Mouse (Mus musculus) liver, embryonic 14.5 days (tissue): ENCODE results near the gene Lrrfip2. TPM values are rescaled to one million over a fixed set of nuclear protein-coding genes. Genes with fewer than 3 reads are reported as not detected.

Experiments used
- ATAC-seq: fragments of 200-750 bp; cut with Nextera tagmentation; 2 replicates; pipeline ENCODE4 v1.8.0; 2017; ENCODE audit warnings: moderate number of reproducible peaks, mild to moderate bottlenecking, moderate library complexity; ENCODE audit not compliant: insufficient read depth
- DNase-seq, 3 experiments: peaks; one replicate each; pipeline ENCODE4 v3.0.0-alpha.2; 2012 to 2013; ENCODE audit warnings: low read depth in 3 of 3, low spot score in 3 of 3
- H3K27ac ChIP-seq: fragments of 300-500 bp; sonication (generic); 2 replicates; pipeline ENCODE4 v1.5.1; 2014; ENCODE audit warnings: moderate library complexity, mild to moderate bottlenecking, control low read depth, inconsistent platforms
- H3K27me3 ChIP-seq: fragments of 300-500 bp; sonication (generic); 2 replicates; pipeline ENCODE4 v1.6.1; 2014; ENCODE audit warnings: mild to moderate bottlenecking, low read length, moderate library complexity; ENCODE audit not compliant: control insufficient read depth, insufficient read depth
- H3K36me3 ChIP-seq: fragments of 300-500 bp; sonication (generic); replicated peaks from 2 replicates; pipeline ENCODE4 v1.6.1; 2014; ENCODE audit warnings: low read depth; ENCODE audit not compliant: control insufficient read depth, insufficient read depth
- H3K4me1 ChIP-seq, 2 experiments: fragments of 200-500 bp in 1 of 2; fragments of 300-500 bp in 1 of 2; sonication (generic) in 1 of 2; replicated peaks; 2 replicates each; pipeline ENCODE4 v1.6.1; 2012 to 2014; ENCODE audit warnings: antibody characterized with exemption in 1 of 2, inconsistent platforms in 1 of 2, low read length in 1 of 2; ENCODE audit not compliant: control insufficient read depth in 2 of 2, insufficient read depth in 2 of 2
- H3K4me2 ChIP-seq: fragments of 300-500 bp; sonication (generic); 2 replicates; pipeline ENCODE4 v1.6.1; 2014; ENCODE audit warnings: low read depth, mild to moderate bottlenecking, control low read depth, moderate library complexity
- H3K4me3 ChIP-seq, 2 experiments: fragments of 200-500 bp in 1 of 2; fragments of 300-500 bp in 1 of 2; sonication (generic) in 1 of 2; 2 replicates each; pipeline ENCODE4 v1.5.1; 2012 to 2014; ENCODE audit warnings: low read depth in 2 of 2, low read length in 2 of 2, mild to moderate bottlenecking in 2 of 2, control low read depth in 1 of 2, inconsistent platforms in 1 of 2, moderate library complexity in 1 of 2; ENCODE audit not compliant: insufficient read depth in 1 of 2
- H3K9ac ChIP-seq: fragments of 300-500 bp; sonication (generic); replicated peaks from 2 replicates; pipeline ENCODE4 v1.6.1; 2014; ENCODE audit warnings: mild to moderate bottlenecking, control low read depth, moderate library complexity
- H3K9me3 ChIP-seq: fragments of 300-500 bp; sonication (generic); 2 replicates; pipeline ENCODE4 v1.6.1; 2016; ENCODE audit warnings: low read length, mixed read lengths; ENCODE audit not compliant: control insufficient read depth
- CTCF ChIP-seq: IDR thresholded peaks from 2 replicates; pipeline ENCODE4 v1.5.1; 2016; ENCODE audit warnings: antibody characterized with exemption, low read depth, control low read depth
- EP300 ChIP-seq: IDR thresholded peaks from 2 replicates; pipeline ENCODE4 v1.6.1; 2016; ENCODE audit warnings: antibody characterized with exemption, low read depth
- WGBS: fragments of 180-500 bp; shearing (Covaris S2); extraction: QIAGEN DNeasy Blood & Tissue Kit; methylation state at CpG from one replicate; pipeline ENCODE4 v1.1.7; 2014; ENCODE audit not compliant: insufficient replicate concordance; 5-methylcytosine and 5-hydroxymethylcytosine counted together
- polyA plus RNA-seq, 2 experiments: library from polyadenylated mRNA; depleted of rRNA in 1 of 2; stranded (reverse) in 1 of 2; unstranded in 1 of 2; fragments of >200 nt; fragmentation: Nextera tagmentation in 1 of 2; extraction: Ambion mirVana in 1 of 2; gene quantifications; 2 replicates each; pipeline versions ENCODE4 v1.2.1 to v1.2.3; 2012 to 2014

Gene Lrrfip2
- polyA plus RNA-seq, 2 experiments, result 13.6 to 15.0 TPM

DNA sequence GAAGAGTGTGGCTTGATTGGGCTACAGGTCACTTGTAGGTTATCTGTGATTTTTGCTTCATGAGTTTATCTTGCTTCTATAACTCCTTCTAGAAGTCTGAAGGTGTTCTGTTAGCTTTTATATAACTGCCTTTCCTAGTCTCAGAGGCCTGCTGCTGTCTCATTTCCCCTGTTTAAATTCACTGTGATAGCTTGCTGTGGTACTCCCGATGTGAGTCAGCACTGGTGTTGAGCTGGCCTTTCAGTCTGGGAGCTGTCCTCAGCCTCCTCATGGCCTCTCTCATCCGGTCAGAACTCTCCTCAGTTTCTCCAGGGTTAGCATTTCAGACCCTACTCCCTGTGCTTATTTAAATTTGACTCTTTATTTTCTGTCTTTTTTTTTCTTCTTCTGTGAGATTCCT is 12.7 kb downstream of the Lrrfip2 start:
- DNase-seq (no peak), ATAC-seq (no peak)
- H3K36me3 ChIP-seq, result no peaks in the 10 kb centered on the region
- no peak overlapping the region for H3K4me2 ChIP-seq
- peaks cover 4 to 9% of the 10 kb centered on the region in 2 experiments; a peak in 2 of 4 replicates for H3K4me1 ChIP-seq
- WGBS, result 38% methylated on average over 2 of the region's 2 CpGs
- no peak for TF ChIP-seq CTCF
- no peak for TF ChIP-seq EP300
- H3K27me3 ChIP-seq, result no peaks in the 10 kb centered on the region
- H3K27ac ChIP-seq, result no peak overlapping the region
- no peak overlapping the region for H3K4me3 ChIP-seq
- H3K9me3 ChIP-seq, result no peaks in the 10 kb centered on the region
- no peak overlapping the region for H3K9ac ChIP-seq

DNA sequence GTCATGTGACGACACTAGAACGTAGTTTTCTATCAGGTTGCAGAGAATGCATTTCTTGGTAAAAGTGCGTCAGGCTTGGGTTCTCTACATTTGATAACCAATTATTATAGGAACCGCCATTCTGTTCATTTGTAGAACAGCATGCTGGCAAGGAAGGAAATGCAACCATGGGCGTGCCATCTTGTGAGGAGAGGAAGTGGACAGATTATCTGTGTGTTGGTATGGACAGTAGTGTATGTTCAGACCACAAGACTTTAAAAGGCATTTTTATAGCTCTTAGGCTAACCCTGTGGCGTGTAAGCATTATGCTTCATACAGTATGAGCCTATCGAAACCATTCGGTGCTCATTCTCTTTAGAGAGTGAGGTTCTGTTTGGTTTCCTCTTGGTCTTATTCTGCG is 20.8 kb downstream of the Lrrfip2 start:
- Histone ChIP-seq H3K4me1 (peaks cover 0 to 5% of the 10 kb centered on the region in 2 experiments; a peak in 3 of 4 replicates), H3K4me3 (no peak overlapping the region), H3K4me2 (no peak overlapping the region), H3K27ac (no peak overlapping the region), H3K36me3 (no peaks in the 10 kb centered on the region), H3K9me3 (no peaks in the 10 kb centered on the region), H3K9ac (no peak overlapping the region), H3K27me3 (no peaks in the 10 kb centered on the region)
- ATAC-seq, result no peak
- 46% methylated on average over 9 of the region's 9 CpGs for WGBS
- no peak for TF ChIP-seq EP300
- no peak for TF ChIP-seq CTCF
- no peak for DNase-seq

- DNase-seq (no peak), ATAC-seq (no peak)
- Histone ChIP-seq H3K27me3 (no peaks in the 10 kb centered on the region), H3K9me3 (no peaks in the 10 kb centered on the region), H3K4me2 (no peak overlapping the region), H3K27ac (no peak overlapping the region), H3K4me1 (peaks cover 0 to 5% of the 10 kb centered on the region in 2 experiments; a peak in 3 of 4 replicates), H3K9ac (no peak overlapping the region), H3K36me3 (no peaks in the 10 kb centered on the region), H3K4me3 (no peak overlapping the region)
- TF ChIP-seq EP300, result no peak
- no peak for TF ChIP-seq CTCF
- 77% methylated on average over 6 of the region's 6 CpGs for WGBS
Measured at GRCm38 (mm10) chr9:111142721-111143120, 25.3 kb downstream of the Lrrfip2 start.

GRCm38 (mm10) chr9:111143387-111143786 is 26.0 kb downstream of the Lrrfip2 start:
- Histone ChIP-seq H3K4me1 (peaks cover 0 to under 1% of the 10 kb centered on the region in 2 experiments; a peak in 3 of 4 replicates), H3K9ac (no peak overlapping the region), H3K4me2 (no peak overlapping the region), H3K9me3 (no peaks in the 10 kb centered on the region), H3K27me3 (no peaks in the 10 kb centered on the region), H3K4me3 (no peak overlapping the region), H3K36me3 (no peaks in the 10 kb centered on the region), H3K27ac (no peak overlapping the region)
- WGBS, result 54% methylated on average over 1 of the region's 1 CpGs
- no peak for TF ChIP-seq CTCF
- TF ChIP-seq EP300, result no peak
- ATAC-seq (no peak), DNase-seq (no peak)

- Histone ChIP-seq H3K27ac (no peak overlapping the region), H3K36me3 (no peaks in the 10 kb centered on the region), H3K9me3 (no peaks in the 10 kb centered on the region), H3K27me3 (no peaks in the 10 kb centered on the region), H3K9ac (no peak overlapping the region), H3K4me2 (no peak overlapping the region), H3K4me3 (no peak overlapping the region), H3K4me1 (peaks cover 0 to 4% of the 10 kb centered on the region in 2 experiments; a peak in 1 of 4 replicates)
- TF ChIP-seq CTCF, result no peak
- no peak for TF ChIP-seq EP300
- DNase-seq (no peak), ATAC-seq (no peak)
- 82% methylated on average over 1 of the region's 1 CpGs for WGBS
Measured at GRCm38 (mm10) chr9:111144711-111145110, 27.3 kb downstream of the Lrrfip2 start.
